Mouse (Mus musculus) left cerebral cortex, adult 2 months (tissue): ENCODE measurements at regions not wholly inside any gene's neighbourhood (a gene's known extent, or its start where the extent isn't known, plus 50 kb on each side); places are given as distances from the start of the nearest gene placed in this dataset.

Experiments
- DNase-seq, 2 experiments: peaks; one replicate each; pipeline ENCODE4 v3.0.0; 2021 to 2022; ENCODE audit warnings: low spot score in 2 of 2, mixed read lengths in 1 of 2; ENCODE audit errors: extremely low spot score in 1 of 2
- H3K27ac ChIP-seq: fragments of 200-600 bp; 2 replicates; pipeline ENCODE4 v1.8.1; 2022
- H3K4me3 ChIP-seq: fragments of 200-600 bp; 2 replicates; pipeline ENCODE4 v1.8.1; 2022
- CTCF ChIP-seq: fragments of 200-600 bp; IDR thresholded peaks from 2 replicates; pipeline ENCODE4 v1.8.1; 2022; ENCODE audit warnings: antibody characterized with exemption, mild to moderate bottlenecking, moderate library complexity
- intact Hi-C: fragments of 180-260 bp; cut with DNase I; formaldehyde crosslinking; loops from one replicate; pipeline ENCODE4 v1.15.1; 2025

DNA sequence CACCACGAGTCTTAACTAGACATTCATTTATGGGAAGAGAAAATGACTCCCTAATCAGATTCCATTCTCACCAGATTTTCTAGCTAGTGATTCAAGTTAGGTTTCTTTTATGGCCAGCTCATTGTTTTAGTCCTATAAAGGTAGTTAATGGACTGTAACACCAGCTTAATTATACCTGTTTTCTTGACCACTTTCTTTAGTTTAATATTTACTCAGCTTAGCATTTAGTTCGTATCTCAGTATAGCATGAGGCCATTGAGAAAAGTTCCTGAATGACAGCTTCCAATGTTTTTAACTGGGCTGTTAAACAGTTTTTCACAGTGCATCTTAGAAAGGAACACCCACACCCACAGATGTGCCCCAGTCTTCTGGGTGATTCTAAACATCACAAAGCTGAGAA is 1320.3 kb downstream of the Gsdmc2 start:
- DNase-seq = no peak
- Histone ChIP-seq H3K27ac (no peak overlapping the region), H3K4me3 (no peak overlapping the region)
- intact Hi-C loops = no loop called here
- TF ChIP-seq CTCF = no peak

GRCm38 (mm10) chr15:62524135-62524534 is 1320.8 kb downstream of the Gsdmc2 start:
- intact Hi-C loops = no loop called here
- DNase-seq = no peak

GRCm38 (mm10) chr15:62513462-62513861 is 1331.5 kb downstream of the Gsdmc2 start:
- no peak for TF ChIP-seq CTCF
- Histone ChIP-seq H3K27ac (no peak overlapping the region), H3K4me3 (no peak overlapping the region)
- no peak for DNase-seq
- intact Hi-C loops = no loop called here

More at GRCm38 (mm10) chr15:62524135-62524534, 1320.8 kb downstream of the Gsdmc2 start:
- no peak for TF ChIP-seq CTCF
- no peak overlapping the region for H3K4me3 ChIP-seq
- no peak overlapping the region for H3K27ac ChIP-seq

- DNase-seq = no peak
- TF ChIP-seq CTCF = no peak
- Histone ChIP-seq H3K4me3 (no peak overlapping the region), H3K27ac (no peak overlapping the region)
- intact Hi-C loops = no loop called here
Observed at GRCm38 (mm10) chr15:62511461-62511860, 1333.5 kb downstream of the Gsdmc2 start.

DNA sequence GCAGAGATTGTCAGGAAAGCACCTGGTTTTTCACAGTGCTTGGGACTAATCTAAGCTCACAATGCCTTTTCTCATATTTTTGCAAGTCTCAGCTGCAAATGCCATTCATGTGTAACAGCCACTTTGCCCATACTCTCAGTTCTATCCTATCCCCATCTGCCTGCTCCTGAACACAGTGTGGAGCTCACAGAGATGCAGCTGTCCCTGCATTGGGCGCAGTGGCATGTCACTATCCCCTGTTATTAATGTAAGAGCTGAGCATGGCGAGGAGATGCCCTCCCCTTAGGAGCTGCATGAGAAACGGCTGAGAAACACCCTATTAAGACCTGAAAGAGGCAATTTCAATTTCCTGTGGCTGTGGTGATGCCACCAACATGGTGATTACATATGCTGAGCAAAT is 1341.1 kb downstream of the Gsdmc2 start:
- DNase-seq = no peak
- Histone ChIP-seq H3K4me3 (no peak overlapping the region), H3K27ac (no peak overlapping the region)
- no peak for TF ChIP-seq CTCF
- intact Hi-C loops = no loop called here

DNA sequence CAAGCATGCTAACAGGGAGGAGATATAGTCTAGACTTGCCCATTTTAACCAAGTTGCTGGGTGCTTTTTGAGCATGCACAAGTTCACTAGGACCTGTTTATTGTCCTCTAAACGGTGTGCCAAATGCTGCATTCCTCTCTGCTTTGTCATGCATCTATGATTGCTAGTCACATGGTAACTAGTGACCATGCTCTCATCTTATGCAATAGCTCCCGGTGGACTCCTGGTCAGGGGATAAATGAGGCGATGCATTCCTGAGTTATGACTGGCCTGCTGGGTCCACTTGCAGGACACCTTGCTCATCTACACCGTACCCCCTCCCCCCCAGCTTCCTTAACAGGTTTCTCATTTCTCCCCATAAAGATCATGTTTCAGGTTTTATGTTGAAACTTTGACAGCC is 1344.0 kb downstream of the Gsdmc2 start:
- intact Hi-C loops = no loop called here
- DNase-seq = no peak
- no peak overlapping the region for H3K4me3 ChIP-seq

DNA sequence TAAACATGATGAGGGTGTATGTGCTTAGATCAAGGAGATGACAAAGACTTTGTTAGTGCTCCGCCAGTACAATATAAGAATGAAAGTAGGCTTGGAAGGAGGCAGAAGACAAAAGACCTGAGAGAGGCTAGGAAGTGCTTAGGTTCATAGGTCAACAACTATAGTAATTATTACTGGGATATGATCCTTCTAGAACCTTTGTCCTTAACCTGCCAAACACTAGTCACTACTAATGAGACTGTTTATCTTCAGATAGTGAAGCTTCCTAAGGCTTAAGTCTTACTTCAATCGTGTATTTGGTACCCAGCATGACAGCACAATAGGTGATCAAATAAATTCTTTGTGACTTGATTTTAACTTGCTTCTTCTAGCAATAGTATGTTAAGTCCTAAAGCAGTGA is 1344.5 kb downstream of the Gsdmc2 start:
- Histone ChIP-seq H3K27ac (no peak overlapping the region), H3K4me3 (no peak overlapping the region)
- DNase-seq = no peak
- TF ChIP-seq CTCF = no peak
- intact Hi-C loops = no loop called here

More for the DNA sequence above, 1344.0 kb downstream of the Gsdmc2 start:
- no peak for TF ChIP-seq CTCF
- H3K27ac ChIP-seq = no peak overlapping the region

DNA sequence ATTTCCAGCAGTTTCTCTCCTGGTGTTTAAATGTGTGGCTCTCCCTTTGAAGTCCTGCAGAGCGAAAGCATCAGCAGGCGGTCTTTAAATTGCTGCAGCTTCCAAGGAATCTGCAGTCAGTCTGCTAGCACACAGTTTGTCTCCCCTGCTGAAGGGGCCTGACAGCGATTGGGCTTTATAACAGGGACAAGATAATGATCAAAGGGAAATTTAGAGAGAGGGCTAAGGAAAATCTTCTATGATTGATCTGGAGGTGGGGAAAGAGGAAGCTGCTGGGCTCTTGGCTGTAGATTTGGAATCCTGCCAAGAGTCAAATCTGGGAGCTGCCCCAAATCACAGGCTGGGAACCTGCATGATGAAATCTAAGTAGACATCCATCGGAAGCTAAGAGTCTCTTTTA is 1348.8 kb downstream of the Gsdmc2 start:
- intact Hi-C loops = no loop called here
- H3K27ac ChIP-seq = no peak overlapping the region
- DNase-seq = no peak
- no peak overlapping the region for H3K4me3 ChIP-seq
- TF ChIP-seq CTCF = no peak

DNA sequence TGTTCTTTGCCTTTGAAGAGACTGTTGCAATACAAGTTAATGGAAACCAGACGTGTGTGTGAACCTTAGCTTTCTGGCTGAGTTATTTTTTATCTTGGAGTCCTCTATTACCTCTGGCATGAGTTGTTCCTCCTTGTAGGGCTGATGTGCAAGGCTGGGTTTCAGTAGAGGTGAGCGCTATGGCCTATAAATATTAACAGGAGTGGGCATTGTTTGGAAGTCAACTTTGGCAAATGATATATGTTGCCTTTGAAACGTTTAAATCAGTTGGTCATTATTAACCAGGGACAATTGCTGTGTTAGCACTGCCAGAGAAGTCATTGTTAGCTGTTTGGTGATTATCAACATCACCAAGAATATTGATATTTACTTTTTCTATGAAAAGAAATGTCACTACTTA is 1352.6 kb downstream of the Gsdmc2 start:
- intact Hi-C loops = no loop called here
- Histone ChIP-seq H3K4me3 (no peak overlapping the region), H3K27ac (no peak overlapping the region)
- TF ChIP-seq CTCF = no peak
- no peak for DNase-seq

- no peak for TF ChIP-seq CTCF
- DNase-seq = no peak
- Histone ChIP-seq H3K27ac (no peak overlapping the region), H3K4me3 (no peak overlapping the region)
- intact Hi-C loops = no loop called here
Observed at GRCm38 (mm10) chr15:62490548-62490947, 1354.4 kb downstream of the Gsdmc2 start.

- intact Hi-C loops = no loop called here
- Histone ChIP-seq H3K4me3 (no peak overlapping the region), H3K27ac (no peak overlapping the region)
- DNase-seq = no peak
- TF ChIP-seq CTCF = no peak
Observed at GRCm38 (mm10) chr15:62486540-62486939, 1358.4 kb downstream of the Gsdmc2 start.

DNA sequence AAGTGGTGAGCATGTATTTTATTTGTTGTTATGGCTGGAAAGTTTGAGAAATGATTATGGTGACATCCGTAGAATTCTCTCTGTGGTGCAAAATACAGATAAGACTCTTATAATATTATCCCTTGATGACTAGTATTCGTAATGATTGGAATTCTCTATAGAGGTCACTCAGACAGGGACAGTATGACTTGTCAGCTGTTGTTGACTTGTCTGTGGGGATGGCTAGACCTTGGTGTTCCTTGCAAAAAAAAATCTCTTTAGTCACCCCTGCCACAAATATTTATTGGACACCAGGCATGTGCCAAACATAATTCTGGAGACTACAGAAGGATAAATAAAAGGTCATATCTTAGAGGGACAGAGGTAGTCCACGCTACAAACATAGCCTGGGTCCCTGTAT is 1360.6 kb downstream of the Gsdmc2 start:
- TF ChIP-seq CTCF = no peak
- no peak overlapping the region for H3K4me3 ChIP-seq
- intact Hi-C loops = no loop called here

DNA sequence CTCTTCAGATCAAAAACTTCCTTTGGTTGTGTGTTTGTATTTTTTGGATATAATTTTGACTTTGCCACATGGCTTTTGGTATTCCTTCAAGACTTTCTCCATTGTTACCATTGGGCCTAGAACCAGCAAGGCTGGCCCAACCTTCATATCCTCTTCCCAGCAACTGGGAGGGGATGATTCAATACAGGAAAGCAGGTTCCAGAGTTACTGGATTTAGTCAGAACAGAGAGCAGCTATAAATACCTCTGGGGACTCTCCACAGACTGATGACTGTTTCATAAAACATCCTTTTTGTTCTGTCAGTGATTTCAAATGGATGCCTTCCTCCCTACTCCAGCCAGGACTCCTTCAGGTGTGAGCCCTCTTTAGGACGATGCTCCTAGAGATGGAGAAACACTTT is 1361.4 kb downstream of the Gsdmc2 start:
- TF ChIP-seq CTCF = no peak
- DNase-seq = no peak
- Histone ChIP-seq H3K27ac (no peak overlapping the region), H3K4me3 (no peak overlapping the region)
- intact Hi-C loops = no loop called here

More for the DNA sequence above, 1360.6 kb downstream of the Gsdmc2 start:
- H3K27ac ChIP-seq = no peak overlapping the region
- no peak for DNase-seq

DNA sequence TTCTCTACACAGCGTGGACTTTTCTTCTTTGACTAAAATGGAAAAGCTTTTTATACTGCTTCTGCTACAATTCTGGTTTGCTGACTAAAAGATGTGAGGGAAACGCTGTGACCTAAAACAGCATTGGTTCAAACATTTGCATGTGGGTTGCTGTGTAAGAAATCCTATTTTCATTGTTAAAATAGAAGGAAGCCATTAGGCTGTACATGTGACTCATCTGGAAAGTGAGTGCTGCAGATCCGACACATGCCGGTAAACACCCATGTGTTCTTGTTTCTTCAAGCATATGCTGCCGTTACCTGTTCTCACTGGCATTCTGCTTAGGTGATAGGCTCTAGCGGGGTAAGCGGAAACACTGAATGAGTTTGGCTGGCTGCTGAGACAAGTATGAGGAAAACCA is 1362.6 kb downstream of the Gsdmc2 start:
- no peak for DNase-seq
- no peak overlapping the region for H3K4me3 ChIP-seq
- intact Hi-C loops = no loop called here
- no peak for TF ChIP-seq CTCF
- H3K27ac ChIP-seq = no peak overlapping the region
